Mouse (Mus musculus) neural tube, embryonic 14.5 days (tissue): ENCODE results near the gene Krt86. TPM values are rescaled to one million over a fixed set of nuclear protein-coding genes. Genes with fewer than 3 reads are reported as not detected.
"Not testable (repeated sequence)": the region's sequence is repeated elsewhere in the genome, so short reads cannot be mapped to it uniquely, and the experiment has no call there.

Experiments
- ATAC-seq: fragments of 200-750 bp; cut with Nextera tagmentation; 2 replicates; pipeline ENCODE4 v1.8.0; 2017; ENCODE audit warnings: low read depth, mild to moderate bottlenecking, moderate TSS enrichment, moderate library complexity
- H3K27ac ChIP-seq: fragments of 300-500 bp; sonication (generic); 2 replicates; pipeline ENCODE4 v1.5.1; 2014; ENCODE audit warnings: low read depth, mild to moderate bottlenecking, control low read depth, low read length, moderate library complexity, mixed read lengths
- H3K27me3 ChIP-seq: fragments of 300-500 bp; sonication (generic); 2 replicates; pipeline ENCODE4 v1.6.1; 2014; ENCODE audit warnings: low read length; ENCODE audit not compliant: control insufficient read depth, insufficient read depth
- H3K36me3 ChIP-seq: fragments of 300-500 bp; sonication (generic); 2 replicates; pipeline ENCODE4 v1.6.1; 2014; ENCODE audit warnings: low read length, mixed read lengths; ENCODE audit not compliant: control insufficient read depth, insufficient read depth
- H3K4me1 ChIP-seq: fragments of 300-500 bp; sonication (generic); 2 replicates; pipeline ENCODE4 v1.6.1; 2014; ENCODE audit warnings: low read length; ENCODE audit not compliant: control insufficient read depth, insufficient read depth
- H3K4me2 ChIP-seq: fragments of 300-500 bp; sonication (generic); 2 replicates; pipeline ENCODE4 v1.6.1; 2014; ENCODE audit warnings: mild to moderate bottlenecking, low read depth, low read length, control low read depth
- H3K4me3 ChIP-seq: fragments of 300-500 bp; sonication (generic); 2 replicates; pipeline ENCODE4 v1.5.1; 2014; ENCODE audit warnings: low read depth, low read length, control low read depth, mixed read lengths
- H3K9ac ChIP-seq: fragments of 300-500 bp; sonication (generic); replicated peaks from 2 replicates; pipeline ENCODE4 v1.6.1; 2014; ENCODE audit warnings: low read depth, mild to moderate bottlenecking, control low read depth, low read length, mixed read lengths
- H3K9me3 ChIP-seq: fragments of 300-500 bp; sonication (generic); 2 replicates; pipeline ENCODE4 v1.6.1; 2016; ENCODE audit warnings: low read length; ENCODE audit not compliant: control insufficient read depth
- WGBS: fragments of 180-500 bp; shearing (Covaris S2); extraction: QIAGEN DNeasy Blood & Tissue Kit; methylation state at CpG from one replicate; pipeline ENCODE4 v1.1.7; 2014; 5-methylcytosine and 5-hydroxymethylcytosine counted together
- polyA plus RNA-seq: library from polyadenylated mRNA; unstranded; fragments of >200 nt; fragmentation: Nextera tagmentation; extraction: Ambion mirVana; gene quantifications from 2 replicates; pipeline ENCODE4 v1.2.1, GENCODE M21; 2014

The Krt86 gene
- polyA plus RNA-seq, 1 experiment from 2014 or later: not detected

DNA sequence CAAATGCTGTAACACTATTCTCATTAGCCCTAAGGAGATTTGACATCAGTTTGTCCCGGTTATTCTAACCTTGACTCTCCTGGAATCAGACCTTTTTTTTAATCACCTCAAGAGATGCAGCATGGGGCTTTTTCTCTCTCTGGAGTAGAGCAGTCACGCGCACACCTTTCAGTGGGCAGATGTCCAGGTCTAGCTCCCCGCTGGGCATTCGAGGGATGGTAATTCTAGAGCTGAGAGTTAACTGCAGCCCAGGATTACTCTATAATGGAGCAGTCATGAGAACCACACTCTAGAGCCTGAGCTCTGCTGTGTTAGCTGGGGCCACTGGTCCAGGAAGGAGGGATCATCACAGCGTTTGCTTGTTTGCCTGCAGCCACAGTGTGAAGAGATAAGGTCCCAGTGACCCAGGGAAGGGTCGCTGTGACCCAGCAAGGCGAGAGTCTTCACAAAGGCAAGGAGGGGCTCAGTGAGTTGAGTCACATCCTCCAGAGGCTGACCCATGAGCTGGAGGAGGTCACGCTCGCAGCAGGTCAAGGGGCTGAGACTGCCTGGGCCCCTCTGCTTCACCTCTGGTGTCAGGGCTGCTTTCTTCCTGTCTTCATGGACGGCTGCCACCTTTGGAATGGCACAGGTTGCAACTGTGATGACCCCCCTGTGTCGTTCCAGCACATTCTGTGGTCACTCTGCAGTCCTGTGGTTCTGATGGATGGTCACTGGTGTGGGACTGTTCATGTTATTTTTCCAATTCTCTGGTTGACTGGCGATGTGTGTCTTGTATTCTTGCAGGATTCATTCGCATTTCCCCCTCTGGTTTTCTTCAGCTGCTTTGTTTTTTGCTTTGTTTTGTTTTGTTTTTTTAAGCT, 33.8 kb downstream of the Krt86 start:
- Histone ChIP-seq H3K27ac (no peak overlapping the region), H3K9ac (no peak overlapping the region), H3K9me3 (no peaks in the 10 kb centered on the region), H3K27me3 (no peaks in the 10 kb centered on the region), H3K36me3 (no peaks in the 10 kb centered on the region), H3K4me3 (no peak overlapping the region), H3K4me1 (no peaks in the 10 kb centered on the region), H3K4me2 (no peak overlapping the region)
- ATAC-seq: no peak
- 77% methylated on average over 14 of the region's 14 CpGs for WGBS

DNA sequence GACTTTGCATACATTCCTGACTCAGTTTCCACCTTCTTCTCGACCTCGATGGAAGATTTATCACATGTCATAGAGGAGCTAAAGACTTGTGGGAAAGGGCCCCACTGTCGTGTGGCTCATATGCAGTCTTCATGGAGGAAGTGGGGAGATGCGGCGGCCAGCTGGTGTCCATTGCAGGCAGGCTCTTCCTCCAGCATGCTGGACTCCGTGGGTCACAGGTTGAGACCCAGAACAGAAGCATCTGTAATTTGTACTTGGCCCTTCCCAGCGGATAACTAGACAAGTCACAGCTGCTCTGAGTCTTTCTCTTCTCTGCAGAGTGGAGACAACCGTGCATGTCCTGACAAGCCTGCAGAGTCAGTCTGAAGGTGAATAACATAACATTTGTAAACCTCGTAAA, 35.0 kb downstream of the Krt86 start:
- ATAC-seq: no peak
- 81% methylated on average over 9 of the region's 9 CpGs for WGBS
- H3K27ac ChIP-seq: no peak overlapping the region
- H3K27me3 ChIP-seq: no peaks in the 10 kb centered on the region
- no peak overlapping the region for H3K4me3 ChIP-seq
- H3K9ac ChIP-seq: no peak overlapping the region
- H3K4me2 ChIP-seq: no peak overlapping the region
- no peaks in the 10 kb centered on the region for H3K4me1 ChIP-seq
- H3K36me3 ChIP-seq: no peaks in the 10 kb centered on the region
- no peaks in the 10 kb centered on the region for H3K9me3 ChIP-seq

DNA sequence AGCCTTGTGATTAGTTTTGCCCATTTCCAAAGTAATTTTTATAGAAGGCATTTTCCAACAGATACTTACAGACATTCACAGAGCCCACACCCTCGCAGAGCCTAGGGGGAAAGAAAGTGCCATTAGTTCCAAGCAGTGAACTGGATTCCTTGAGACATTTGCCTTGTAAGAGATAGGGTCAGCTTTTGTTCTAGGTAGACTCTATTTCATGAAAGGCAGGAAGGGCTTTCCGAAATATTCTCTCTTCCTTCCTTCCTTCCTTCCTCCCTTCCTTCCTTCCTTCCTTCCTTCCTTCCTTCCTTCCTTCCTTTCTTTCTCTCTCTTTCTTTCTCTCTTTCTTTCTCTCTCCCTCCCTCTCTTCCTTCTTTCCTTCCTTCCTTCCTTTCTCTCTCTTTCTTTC, 43.9 kb downstream of the Krt86 start, which contains the start of gene Gm49425:
TSS of gene Gm49425 (minus strand) at position 101 of the 400 bp plus-strand sequence.
- H3K9me3 ChIP-seq, H3K9ac ChIP-seq, H3K4me2 ChIP-seq, H3K27me3 ChIP-seq, H3K27ac ChIP-seq, H3K4me1 ChIP-seq, H3K36me3 ChIP-seq, ATAC-seq, H3K4me3 ChIP-seq: not testable (repeated sequence)
- 85% methylated on average over 2 of the region's 2 CpGs for WGBS

DNA sequence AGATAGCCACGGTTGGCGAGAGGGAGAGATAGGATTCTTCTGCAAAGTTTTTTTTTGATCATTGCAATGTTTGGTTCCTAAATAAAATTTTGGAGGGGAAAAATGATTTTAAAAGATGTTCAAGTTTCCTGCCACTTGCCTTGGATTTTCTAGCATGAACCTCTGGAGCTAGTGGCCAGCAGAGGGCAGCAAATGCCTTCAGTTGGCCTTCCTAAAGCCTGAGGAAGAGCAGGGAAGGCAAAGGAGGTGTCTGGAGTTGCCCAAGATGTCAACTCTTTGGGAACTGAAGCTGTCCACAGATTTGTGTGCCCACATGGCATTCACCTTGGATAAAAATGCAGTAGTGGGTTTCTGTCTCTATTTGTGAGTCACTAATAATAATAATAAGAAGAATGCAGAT, 46.5 kb downstream of the Krt86 start:
- ATAC-seq: no peak
- Histone ChIP-seq H3K9me3 (no peaks in the 10 kb centered on the region), H3K4me2 (no peak overlapping the region), H3K4me1 (no peaks in the 10 kb centered on the region), H3K27me3 (no peaks in the 10 kb centered on the region), H3K27ac (no peak overlapping the region), H3K4me3 (no peak overlapping the region), H3K9ac (no peak overlapping the region), H3K36me3 (no peaks in the 10 kb centered on the region)
- WGBS: 15% methylated on average over 2 of the region's 2 CpGs

DNA sequence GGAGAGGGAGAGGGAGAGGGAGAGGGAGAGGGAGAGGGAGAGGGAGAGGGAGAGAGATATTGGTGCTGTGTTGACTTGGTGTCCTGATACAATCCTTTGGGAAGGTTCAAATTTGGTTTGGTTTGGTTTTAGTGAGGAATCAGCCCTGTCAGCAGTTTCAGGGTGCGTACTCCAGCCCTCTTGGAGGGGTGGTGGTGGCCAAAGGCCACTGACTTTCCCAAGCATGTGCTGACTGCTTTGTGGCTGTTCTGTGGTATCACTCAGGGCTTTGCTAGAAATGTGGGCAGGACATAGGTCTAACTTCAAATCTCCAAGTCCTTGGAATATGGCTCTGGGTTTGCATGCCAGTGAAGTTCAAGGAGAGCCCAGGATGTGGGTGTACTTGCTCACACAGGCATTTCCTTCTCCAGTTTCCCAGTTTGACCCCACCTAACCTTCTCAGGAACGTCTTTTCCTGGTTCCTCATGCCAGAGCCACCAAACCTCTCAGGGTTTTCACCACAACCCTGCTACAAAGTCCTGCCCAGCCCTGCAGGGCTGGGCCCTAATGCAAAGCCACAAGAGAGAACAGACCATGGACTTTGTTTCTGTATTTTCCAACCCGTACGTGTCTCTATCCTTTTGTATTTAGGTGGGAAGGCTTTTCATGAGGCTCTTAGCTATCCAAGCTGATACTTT, 49.4 kb downstream of the Krt86 start:
- no peak overlapping the region for H3K9ac ChIP-seq
- H3K27me3 ChIP-seq: no peaks in the 10 kb centered on the region
- H3K36me3 ChIP-seq: no peaks in the 10 kb centered on the region
- H3K4me1 ChIP-seq: no peaks in the 10 kb centered on the region
- no peak overlapping the region for H3K27ac ChIP-seq
- no peak for ATAC-seq
- H3K9me3 ChIP-seq: no peaks in the 10 kb centered on the region
- WGBS: 76% methylated on average over 4 of the region's 4 CpGs
- no peak overlapping the region for H3K4me2 ChIP-seq
- H3K4me3 ChIP-seq: no peak overlapping the region

Other genes starting within 250 kb of the Krt86 start
- 1.0 and 2.4 TPM in 2 replicates for gene Grasp, start 249.3 kb upstream of the Krt86 start, polyA plus RNA-seq
- 4.8 and 5.3 TPM in 2 replicates for gene Nr4a1, start 219.2 kb upstream of the Krt86 start, polyA plus RNA-seq
- gene Atg101, start 189.2 kb upstream of the Krt86 start, polyA plus RNA-seq: 69.4 and 75.7 TPM in 2 replicates
- gene 6030408B16Rik, start 180.3 kb upstream of the Krt86 start, polyA plus RNA-seq: 0.22 and 0.64 TPM in 2 replicates
- 0.08 and 0.28 TPM in 2 replicates for gene Krt80, start 103.3 kb upstream of the Krt86 start, polyA plus RNA-seq
- gene Krt7, start 62.4 kb upstream of the Krt86 start, polyA plus RNA-seq: 0.10 and 0.33 TPM in 2 replicates
- 0.19 and 0.40 TPM in 2 replicates for gene Krt87, start 34.7 kb upstream of the Krt86 start, polyA plus RNA-seq
- gene Krt88, start 25.7 kb upstream of the Krt86 start, polyA plus RNA-seq: not detected in 2 replicates
- 0.17 TPM in 1 of 2 replicates, not detected in the other for gene Krt81, start 9.7 kb upstream of the Krt86 start, polyA plus RNA-seq
- gene Krt83, start 18.0 kb downstream of the Krt86 start, polyA plus RNA-seq: not detected in 2 replicates
- 0.29 TPM in 1 of 2 replicates, not detected in the other for gene Gm49425, start 43.8 kb downstream of the Krt86 start, polyA plus RNA-seq
- gene Krt84, start 59.3 kb downstream of the Krt86 start, polyA plus RNA-seq: 0.11 TPM in 1 of 2 replicates, not detected in the other
- gene Krt82, start 77.2 kb downstream of the Krt86 start, polyA plus RNA-seq: not detected in 2 replicates
- 0.13 TPM in 2 replicates for gene Krt90, start 89.5 kb downstream of the Krt86 start, polyA plus RNA-seq
- gene Krt75, start 100.4 kb downstream of the Krt86 start, polyA plus RNA-seq: 0.08 TPM in 1 of 2 replicates, not detected in the other
- not detected in 2 replicates for gene Gm5414, start 154.7 kb downstream of the Krt86 start, polyA plus RNA-seq
- not detected in 2 replicates for gene Gm5478, start 173.9 kb downstream of the Krt86 start, polyA plus RNA-seq
- not detected in 2 replicates for gene Krt6b, start 206.8 kb downstream of the Krt86 start, polyA plus RNA-seq
- not detected in 2 replicates for gene Krt6a, start 220.8 kb downstream of the Krt86 start, polyA plus RNA-seq
- not detected in 2 replicates for gene Krt5, start 239.4 kb downstream of the Krt86 start, polyA plus RNA-seq